Mouse (Mus musculus) neural tube, embryonic 15.5 days (tissue): ENCODE data around the gene Tapbpl. TPM values are rescaled to one million over a fixed set of nuclear protein-coding genes. Genes with fewer than 3 reads are reported as not detected.
"Not testable (repeated sequence)": the region's sequence is repeated elsewhere in the genome, so short reads cannot be mapped to it uniquely, and the experiment has no call there.

Experiments
- ATAC-seq: fragments of 200-750 bp; cut with Nextera tagmentation; 2 replicates; pipeline ENCODE4 v1.8.0; 2017; ENCODE audit warnings: mild to moderate bottlenecking, moderate TSS enrichment, moderate library complexity; ENCODE audit not compliant: low FRiP score
- H3K27ac ChIP-seq: fragments of 300-500 bp; sonication (generic); replicated peaks from 2 replicates; pipeline ENCODE4 v1.5.1; 2015; ENCODE audit warnings: mild to moderate bottlenecking, inconsistent platforms
- H3K27me3 ChIP-seq: fragments of 300-500 bp; sonication (generic); replicated peaks from 2 replicates; pipeline ENCODE4 v1.6.1; 2015; ENCODE audit warnings: inconsistent platforms
- H3K36me3 ChIP-seq: fragments of 300-500 bp; sonication (generic); 2 replicates; pipeline ENCODE4 v1.6.1; 2015; ENCODE audit warnings: inconsistent platforms
- H3K4me1 ChIP-seq: fragments of 300-500 bp; sonication (generic); 2 replicates; pipeline ENCODE4 v1.6.1; 2015; ENCODE audit warnings: inconsistent platforms
- H3K4me2 ChIP-seq: fragments of 300-500 bp; sonication (generic); 2 replicates; pipeline ENCODE4 v1.6.1; 2015; ENCODE audit warnings: inconsistent platforms, mild to moderate bottlenecking, moderate library complexity
- H3K4me3 ChIP-seq: fragments of 300-500 bp; sonication (generic); replicated peaks from 2 replicates; pipeline ENCODE4 v1.5.1; 2015; ENCODE audit warnings: mild to moderate bottlenecking, inconsistent platforms
- H3K9ac ChIP-seq: fragments of 300-500 bp; sonication (generic); replicated peaks from 2 replicates; pipeline ENCODE4 v1.6.1; 2015; ENCODE audit warnings: mild to moderate bottlenecking, inconsistent platforms
- H3K9me3 ChIP-seq: fragments of 300-500 bp; sonication (generic); replicated peaks from 2 replicates; pipeline ENCODE4 v1.6.1; 2016; ENCODE audit warnings: inconsistent platforms
- WGBS: fragments of 180-500 bp; shearing (Covaris S2); methylation state at CpG from one replicate; pipeline ENCODE4 v1.1.7; 2015; ENCODE audit warnings: mixed read lengths; 5-methylcytosine and 5-hydroxymethylcytosine counted together
- polyA plus RNA-seq: library from polyadenylated mRNA; unstranded; fragments of >200 nt; fragmentation: Nextera tagmentation; extraction: Ambion mirVana; gene quantifications from 2 replicates; pipeline ENCODE4 v1.2.1, GENCODE M21; 2015

Tapbpl gene
- polyA plus RNA-seq: 7.1 and 11.9 TPM in 2 replicates

GRCm38 (mm10) chr6:125231117-125232044 is at the start of gene Tapbpl:
Tapbpl (minus strand) TSS chr6:125231860.
- ATAC-seq: peak; percentile 82
- H3K27me3 ChIP-seq: no peaks in the 10 kb centered on the region
- peak within 1 kb of the TSS; percentile 81 for H3K27ac ChIP-seq
- H3K4me2 ChIP-seq: peak within 1 kb of the TSS; percentile 92
- peaks cover 22% of the 10 kb centered on the region for H3K4me1 ChIP-seq
- H3K36me3 ChIP-seq: no peaks in the 10 kb centered on the region
- H3K9ac ChIP-seq: peak within 1 kb of the TSS; percentile 61
- WGBS: 9% methylated on average over 16 of the region's 16 CpGs
- no peaks in the 10 kb centered on the region for H3K9me3 ChIP-seq
- H3K4me3 ChIP-seq: peak within 1 kb of the TSS; percentile 45

GRCm38 (mm10) chr6:125279729-125280128 is 48.1 kb upstream of the Tapbpl start:
- H3K4me2 ChIP-seq: no peak overlapping the region
- H3K4me3 ChIP-seq: no peak overlapping the region
- WGBS: 54% methylated on average over 8 of the region's 8 CpGs
- no peaks in the 10 kb centered on the region for H3K36me3 ChIP-seq
- H3K9ac ChIP-seq: no peak overlapping the region
- H3K27me3 ChIP-seq: no peaks in the 10 kb centered on the region
- H3K9me3 ChIP-seq: no peaks in the 10 kb centered on the region
- no peak for ATAC-seq
- no peaks in the 10 kb centered on the region for H3K4me1 ChIP-seq
- H3K27ac ChIP-seq: no peak overlapping the region

GRCm38 (mm10) chr6:125274841-125275563 is 43.3 kb upstream of the Tapbpl start:
- Histone ChIP-seq H3K4me3 (no peak overlapping the region), H3K27ac (no peak overlapping the region), H3K36me3 (no peaks in the 10 kb centered on the region), H3K27me3 (no peaks in the 10 kb centered on the region), H3K9me3 (no peaks in the 10 kb centered on the region), H3K4me1 (peaks cover 4% of the 10 kb centered on the region), H3K4me2 (no peak overlapping the region), H3K9ac (no peak overlapping the region)
- 65% methylated on average over 15 of the region's 15 CpGs for WGBS
- ATAC-seq: no peak

- 85% methylated on average over 10 of the region's 10 CpGs for WGBS
- Histone ChIP-seq H3K27ac (no peak overlapping the region), H3K9ac (no peak overlapping the region), H3K4me3 (no peak overlapping the region), H3K27me3 (no peaks in the 10 kb centered on the region), H3K4me1 (peaks cover 4% of the 10 kb centered on the region), H3K4me2 (no peak overlapping the region), H3K36me3 (no peaks in the 10 kb centered on the region), H3K9me3 (no peaks in the 10 kb centered on the region)
- no peak for ATAC-seq
Observed at GRCm38 (mm10) chr6:125272228-125272785, 40.6 kb upstream of the Tapbpl start.

- no peaks in the 10 kb centered on the region for H3K36me3 ChIP-seq
- H3K9me3 ChIP-seq: no peaks in the 10 kb centered on the region
- H3K4me3 ChIP-seq: peak overlapping the region; percentile 19; the same call in 1 of the 2 replicates
- 0 out of 2 replicates have a peak overlapping the region, but pooled peaks have one; percentile 28 for H3K9ac ChIP-seq
- 21% methylated on average over 17 of the region's 17 CpGs for WGBS
- H3K4me2 ChIP-seq: peak overlapping the region; percentile 52
- H3K27ac ChIP-seq: no peak overlapping the region
- ATAC-seq: peak; percentile 83
- H3K4me1 ChIP-seq: peaks cover 4% of the 10 kb centered on the region
- no peaks in the 10 kb centered on the region for H3K27me3 ChIP-seq
Observed at GRCm38 (mm10) chr6:125271455-125272227, 40.0 kb upstream of the Tapbpl start.

GRCm38 (mm10) chr6:125268799-125269198 is 37.1 kb upstream of the Tapbpl start:
- no peak for ATAC-seq
- 58% methylated on average over 6 of the region's 6 CpGs for WGBS
- Histone ChIP-seq H3K36me3 (no peaks in the 10 kb centered on the region), H3K9me3 (no peaks in the 10 kb centered on the region), H3K27me3 (no peaks in the 10 kb centered on the region), H3K4me2 (no peak overlapping the region), H3K27ac (no peak overlapping the region), H3K9ac (no peak overlapping the region), H3K4me1 (peaks cover 4% of the 10 kb centered on the region), H3K4me3 (no peak overlapping the region)

GRCm38 (mm10) chr6:125267469-125267868 is 35.8 kb upstream of the Tapbpl start:
- no peak for ATAC-seq
- Histone ChIP-seq H3K36me3 (no peaks in the 10 kb centered on the region), H3K4me2 (no peak overlapping the region), H3K9ac (no peak overlapping the region), H3K27ac (no peak overlapping the region), H3K4me3 (no peak overlapping the region), H3K4me1 (peaks cover 4% of the 10 kb centered on the region), H3K9me3 (no peaks in the 10 kb centered on the region), H3K27me3 (no peaks in the 10 kb centered on the region)
- 75% methylated on average over 3 of the region's 3 CpGs for WGBS

GRCm38 (mm10) chr6:125266600-125266999 is 34.9 kb upstream of the Tapbpl start:
- not testable (repeated sequence) for H3K27ac ChIP-seq, H3K4me2 ChIP-seq, ATAC-seq, H3K4me3 ChIP-seq, H3K27me3 ChIP-seq, H3K9me3 ChIP-seq, H3K4me1 ChIP-seq, H3K36me3 ChIP-seq, H3K9ac ChIP-seq
- WGBS: 68% methylated on average over 6 of the region's 6 CpGs

GRCm38 (mm10) chr6:125266091-125266490 is 34.4 kb upstream of the Tapbpl start:
- H3K27ac ChIP-seq: no peak overlapping the region
- 75% methylated on average over 13 of the region's 13 CpGs for WGBS
- H3K4me1 ChIP-seq: no peaks in the 10 kb centered on the region
- no peak overlapping the region for H3K4me3 ChIP-seq
- no peaks in the 10 kb centered on the region for H3K36me3 ChIP-seq
- ATAC-seq: no peak
- no peaks in the 10 kb centered on the region for H3K9me3 ChIP-seq
- no peak overlapping the region for H3K4me2 ChIP-seq
- H3K27me3 ChIP-seq: no peaks in the 10 kb centered on the region
- no peak overlapping the region for H3K9ac ChIP-seq

- no peaks in the 10 kb centered on the region for H3K4me1 ChIP-seq
- H3K4me3 ChIP-seq: no peak overlapping the region
- WGBS: 63% methylated on average over 10 of the region's 10 CpGs
- no peaks in the 10 kb centered on the region for H3K9me3 ChIP-seq
- ATAC-seq: no peak
- no peak overlapping the region for H3K4me2 ChIP-seq
- H3K36me3 ChIP-seq: no peaks in the 10 kb centered on the region
- H3K9ac ChIP-seq: no peak overlapping the region
- no peaks in the 10 kb centered on the region for H3K27me3 ChIP-seq
- no peak overlapping the region for H3K27ac ChIP-seq
Observed at GRCm38 (mm10) chr6:125265239-125265638, 33.6 kb upstream of the Tapbpl start.

GRCm38 (mm10) chr6:125264219-125264618 is 32.6 kb upstream of the Tapbpl start:
- no peak overlapping the region for H3K9ac ChIP-seq
- H3K4me3 ChIP-seq: no peak overlapping the region
- H3K27ac ChIP-seq: no peak overlapping the region
- H3K27me3 ChIP-seq: no peaks in the 10 kb centered on the region
- no peak for ATAC-seq
- no peaks in the 10 kb centered on the region for H3K4me1 ChIP-seq
- no peak overlapping the region for H3K4me2 ChIP-seq
- WGBS: 90% methylated on average over 9 of the region's 9 CpGs
- H3K36me3 ChIP-seq: no peaks in the 10 kb centered on the region
- no peaks in the 10 kb centered on the region for H3K9me3 ChIP-seq
